Mouse (Mus musculus): ENCODE results near the gene Cops3. TPM values are rescaled to one million over a fixed set of nuclear protein-coding genes. Genes with fewer than 3 reads are reported as not detected.
A peak's percentile ranks its signal among the peaks of the same experiment; 100 is the strongest.

The Cops3 gene
- 205 and 208 TPM in 2 replicates for polyA plus RNA-seq (2015; fragmentation: Nextera tagmentation; extraction: Ambion mirVana)

DNA sequence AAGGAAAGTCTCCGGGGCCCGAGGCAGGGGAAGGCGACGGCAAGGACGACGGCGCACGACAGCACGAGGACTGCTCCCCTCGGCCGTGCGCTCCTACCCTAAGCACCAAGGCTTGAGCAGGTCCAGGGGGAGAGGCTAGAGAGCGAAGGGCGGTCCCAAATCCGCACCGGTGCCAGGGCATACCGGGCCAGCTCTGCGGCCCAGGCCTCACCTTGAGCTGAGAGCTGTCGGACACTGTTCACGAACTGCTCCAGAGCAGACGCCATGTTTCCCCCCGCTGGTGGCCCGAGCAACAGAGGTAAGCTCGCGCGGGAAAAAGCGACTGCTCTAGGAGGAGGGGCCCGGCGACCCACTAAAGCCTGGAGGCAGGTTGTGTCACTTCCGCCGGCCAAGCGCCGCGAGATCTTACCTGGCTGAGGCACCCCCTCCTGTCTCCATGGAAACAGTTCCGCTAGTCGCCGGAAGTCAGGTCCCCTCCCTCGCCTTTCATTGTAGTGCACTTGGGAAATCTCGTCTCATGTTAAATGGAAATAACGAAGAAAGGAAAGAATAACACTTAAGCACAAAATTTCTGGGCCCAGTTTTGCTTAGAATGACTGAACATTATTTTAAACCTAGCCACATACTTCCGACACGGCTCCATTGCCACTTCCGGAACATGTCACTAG, at the start of gene Cops3:
Gene Cops3, minus strand, starts transcription at position 380 of the 668 bp plus-strand sequence.
- Histone ChIP-seq H3K9me3 (no peaks in the 10 kb centered on the region), H3K4me3 (peak within 1 kb of the TSS; percentile 83), H3K36me3 (peaks cover 22% of the 10 kb centered on the region), H3K4me1 (peaks cover 23% of the 10 kb centered on the region), H3K4me2 (replicated peaks) (peak within 1 kb of the TSS; percentile 54), H3K27ac (replicated peaks) (peak within 1 kb of the TSS; percentile 96), H3K9ac (replicated peaks) (peak within 1 kb of the TSS; percentile 85), H3K27me3 (no peaks in the 10 kb centered on the region)
- ATAC-seq (replicated peaks): peak; percentile 97
- under 1% methylated on average over 43 of the region's 43 CpGs for WGBS

DNA sequence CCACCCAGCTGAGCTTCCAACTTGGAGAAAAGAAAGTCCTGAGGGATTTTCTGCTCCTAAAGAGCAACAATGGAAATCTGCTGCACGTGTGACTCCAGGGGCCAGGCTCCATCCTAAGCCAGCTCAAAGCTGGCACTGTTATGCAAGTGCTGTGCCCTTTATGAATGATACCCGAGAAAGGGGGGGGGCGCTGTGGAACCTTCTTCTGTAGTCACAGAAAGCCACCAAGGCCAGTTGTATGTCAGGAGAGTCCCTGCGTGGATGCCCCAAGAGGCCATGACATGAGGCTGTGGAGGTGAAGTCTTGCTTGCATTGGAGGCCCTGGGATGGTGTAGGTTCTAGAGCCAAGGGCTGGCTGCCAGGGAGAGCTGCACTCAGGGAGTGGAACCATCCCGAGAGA, 48.5 kb upstream of the Cops3 start:
- H3K9ac ChIP-seq (replicated peaks): no peak overlapping the region
- no peaks in the 10 kb centered on the region for H3K27me3 ChIP-seq
- H3K27ac ChIP-seq (replicated peaks): no peak overlapping the region
- no peak overlapping the region for H3K4me2 ChIP-seq (replicated peaks)
- no peaks in the 10 kb centered on the region for H3K36me3 ChIP-seq
- no peak overlapping the region for H3K4me3 ChIP-seq
- H3K9me3 ChIP-seq: no peaks in the 10 kb centered on the region
- ATAC-seq (replicated peaks): no peak
- no peaks in the 10 kb centered on the region for H3K4me1 ChIP-seq
- WGBS: 71% methylated on average over 5 of the region's 5 CpGs

DNA sequence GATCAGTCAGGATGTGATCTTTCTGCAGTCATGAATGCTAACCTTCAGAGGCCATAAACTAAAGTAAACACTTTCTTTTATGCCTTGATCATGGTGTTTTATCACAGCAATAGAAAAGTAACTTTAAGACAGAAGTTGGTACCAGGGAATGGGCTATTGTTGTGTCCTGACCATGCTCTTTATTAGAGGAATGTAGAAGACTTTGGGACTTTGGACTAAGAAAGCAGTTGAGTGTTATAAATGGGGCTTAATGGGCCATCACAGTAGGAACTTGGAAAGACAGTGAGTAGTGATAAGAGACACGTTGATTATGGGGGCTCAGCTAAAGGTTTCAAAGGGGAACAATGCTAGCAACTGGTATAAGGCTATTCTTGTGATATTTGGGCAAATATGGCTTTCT, 47.3 kb upstream of the Cops3 start:
- no peak overlapping the region for H3K4me2 ChIP-seq (replicated peaks)
- no peaks in the 10 kb centered on the region for H3K4me1 ChIP-seq
- H3K27me3 ChIP-seq: no peaks in the 10 kb centered on the region
- no peak overlapping the region for H3K27ac ChIP-seq (replicated peaks)
- WGBS: 79% methylated on average over 1 of the region's 1 CpGs
- no peak for ATAC-seq (replicated peaks)
- no peak overlapping the region for H3K9ac ChIP-seq (replicated peaks)
- no peaks in the 10 kb centered on the region for H3K9me3 ChIP-seq
- H3K4me3 ChIP-seq: no peak overlapping the region
- H3K36me3 ChIP-seq: no peaks in the 10 kb centered on the region

- no peak overlapping the region for H3K4me2 ChIP-seq (replicated peaks)
- no peak overlapping the region for H3K9ac ChIP-seq (replicated peaks)
- no peaks in the 10 kb centered on the region for H3K36me3 ChIP-seq
- H3K4me1 ChIP-seq: no peaks in the 10 kb centered on the region
- no peak for ATAC-seq (replicated peaks)
- H3K27ac ChIP-seq (replicated peaks): no peak overlapping the region
- WGBS: 77% methylated on average over 17 of the region's 17 CpGs
- no peak overlapping the region for H3K4me3 ChIP-seq
- H3K27me3 ChIP-seq: no peaks in the 10 kb centered on the region
- H3K9me3 ChIP-seq: no peaks in the 10 kb centered on the region
These were observed 45.8 kb upstream of the Cops3 start for GRCm38 (mm10) chr11:59885217-59885986.

DNA sequence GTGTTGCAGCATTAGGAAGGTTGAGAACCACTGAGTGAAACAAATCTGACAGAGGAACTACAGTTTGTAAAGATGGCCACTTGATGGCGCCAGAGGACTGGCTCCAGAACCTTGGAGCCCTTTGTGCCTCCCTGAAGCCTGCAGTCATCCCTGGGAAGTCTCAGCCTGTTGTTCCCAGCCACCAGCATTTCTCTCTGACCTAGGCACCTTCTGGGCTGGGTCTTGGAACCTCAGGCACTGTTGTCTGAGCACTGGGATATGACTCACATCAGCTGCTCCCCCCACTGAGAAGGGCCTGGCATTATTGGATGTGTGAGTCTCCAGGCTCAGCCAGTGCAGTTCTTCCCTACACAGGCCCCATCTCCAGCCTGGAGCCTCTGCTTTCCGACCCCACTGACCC, 40.4 kb upstream of the Cops3 start:
- H3K9ac ChIP-seq (replicated peaks): peak overlapping the region; percentile 33; the same call in 1 of the 2 replicates
- ATAC-seq (replicated peaks): peak; percentile 83
- WGBS: 30% methylated on average over 2 of the region's 2 CpGs

DNA sequence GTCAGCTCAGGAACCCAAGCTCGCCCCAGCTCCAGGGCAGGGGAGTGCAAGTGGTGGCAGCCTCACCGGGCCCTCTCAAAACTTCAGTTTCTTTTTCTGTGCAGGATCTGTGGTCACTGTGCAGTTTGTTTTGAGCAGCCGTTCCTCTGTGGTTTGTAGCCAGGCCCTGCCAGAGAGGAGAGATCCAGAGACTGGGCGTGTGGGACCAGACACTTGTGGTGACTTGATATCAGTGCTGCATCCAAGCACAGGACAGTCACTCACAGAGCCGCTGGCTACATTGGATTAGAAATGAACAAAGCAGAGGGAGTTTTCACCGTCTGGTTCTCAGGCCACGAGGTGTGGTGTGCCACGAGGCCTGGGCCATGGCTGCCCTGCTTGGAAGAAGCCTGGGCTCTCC, 32.5 kb upstream of the Cops3 start:
- WGBS: 79% methylated on average over 8 of the region's 8 CpGs
- H3K27me3 ChIP-seq: no peaks in the 10 kb centered on the region
- H3K4me3 ChIP-seq: no peak overlapping the region
- no peak for ATAC-seq (replicated peaks)
- H3K9me3 ChIP-seq: no peaks in the 10 kb centered on the region
- 0 out of 2 replicates have a peak, but pooled peaks cover 2% of the 10 kb centered on the region for H3K36me3 ChIP-seq
- H3K4me2 ChIP-seq (replicated peaks): no peak overlapping the region
- no peak overlapping the region for H3K27ac ChIP-seq (replicated peaks)
- no peaks in the 10 kb centered on the region for H3K4me1 ChIP-seq
- no peak overlapping the region for H3K9ac ChIP-seq (replicated peaks)

More for the DNA sequence above, 40.4 kb upstream of the Cops3 start:
- Histone ChIP-seq H3K4me3 (no peak overlapping the region), H3K9me3 (no peaks in the 10 kb centered on the region), H3K27ac (replicated peaks) (peak overlapping the region; percentile 38), H3K36me3 (0 out of 2 replicates have a peak, but pooled peaks cover 2% of the 10 kb centered on the region), H3K4me2 (replicated peaks) (no peak overlapping the region), H3K4me1 (no peaks in the 10 kb centered on the region), H3K27me3 (no peaks in the 10 kb centered on the region)

DNA sequence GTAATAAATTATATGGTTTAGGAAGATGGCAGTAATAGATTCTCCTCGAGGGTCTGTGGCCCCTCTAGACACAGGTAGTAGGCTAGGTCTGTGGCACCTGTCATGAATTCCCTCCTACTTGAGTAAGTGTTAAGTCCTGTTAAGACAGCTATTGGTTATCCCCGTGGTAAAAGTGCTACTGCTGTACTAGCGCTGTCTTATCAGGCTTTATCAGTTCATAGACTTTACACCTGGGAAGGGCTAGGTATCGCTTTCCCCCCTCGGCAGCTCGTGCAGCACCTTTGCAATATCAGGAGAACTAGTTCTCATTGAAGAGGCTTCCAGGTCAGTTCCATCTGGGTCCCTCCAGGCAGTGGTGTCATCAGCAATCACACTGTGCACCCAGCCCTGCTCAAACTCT, 24.7 kb upstream of the Cops3 start:
- H3K27me3 ChIP-seq: no peaks in the 10 kb centered on the region
- no peaks in the 10 kb centered on the region for H3K4me1 ChIP-seq
- H3K4me3 ChIP-seq: no peak overlapping the region
- no peak overlapping the region for H3K9ac ChIP-seq (replicated peaks)
- 0 out of 2 replicates have a peak, but pooled peaks cover 3% of the 10 kb centered on the region for H3K36me3 ChIP-seq
- H3K9me3 ChIP-seq: no peaks in the 10 kb centered on the region
- no peak overlapping the region for H3K4me2 ChIP-seq (replicated peaks)
- ATAC-seq (replicated peaks): no peak
- no peak overlapping the region for H3K27ac ChIP-seq (replicated peaks)
- 93% methylated on average over 6 of the region's 6 CpGs for WGBS

DNA sequence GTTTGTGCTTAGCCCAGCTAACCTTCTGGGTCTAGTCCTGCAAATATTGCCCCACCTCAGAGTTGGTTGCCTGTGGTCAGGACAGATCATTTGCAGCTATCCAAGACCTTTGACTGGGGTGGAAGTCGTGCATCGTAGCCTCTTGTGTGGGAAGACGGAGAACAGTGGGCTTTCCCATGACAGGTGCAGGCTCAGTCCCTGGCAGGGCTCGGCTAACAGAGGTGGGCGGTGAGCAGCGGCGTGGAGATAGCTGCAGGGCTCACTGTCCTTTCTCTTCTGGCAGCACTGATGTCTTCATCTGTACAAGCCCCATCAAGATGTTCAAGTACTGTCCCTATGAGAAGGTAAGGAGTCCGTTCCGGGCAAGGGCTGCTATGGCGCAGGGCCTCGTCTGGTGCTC, 20.8 kb upstream of the Cops3 start:
- Histone ChIP-seq H3K36me3 (0 out of 2 replicates have a peak, but pooled peaks cover 2% of the 10 kb centered on the region), H3K4me2 (replicated peaks) (no peak overlapping the region), H3K9me3 (no peaks in the 10 kb centered on the region), H3K27ac (replicated peaks) (no peak overlapping the region), H3K4me3 (no peak overlapping the region), H3K9ac (replicated peaks) (no peak overlapping the region), H3K4me1 (no peaks in the 10 kb centered on the region), H3K27me3 (no peaks in the 10 kb centered on the region)
- no peak for ATAC-seq (replicated peaks)
- 91% methylated on average over 11 of the region's 11 CpGs for WGBS

DNA sequence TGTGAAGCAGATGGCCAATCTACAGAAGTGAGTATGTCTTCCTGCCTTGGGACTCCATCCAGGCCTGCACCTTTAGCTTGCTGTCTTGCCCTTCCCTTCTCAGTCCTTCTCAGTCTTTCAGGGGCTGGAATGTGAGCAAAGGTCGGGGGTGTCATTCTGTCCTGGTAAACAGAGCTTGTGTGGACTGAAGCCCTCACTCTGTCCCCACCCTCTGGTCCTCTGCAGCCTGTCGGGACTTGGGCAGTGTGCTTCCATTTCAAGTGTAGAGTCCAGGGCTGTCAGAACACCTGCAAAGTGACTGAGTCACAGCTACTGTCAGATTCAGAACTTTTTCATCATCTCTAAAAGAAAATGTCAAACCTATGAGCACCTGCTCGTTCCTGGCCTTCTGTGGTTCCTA, 13.2 kb upstream of the Cops3 start:
- no peak overlapping the region for H3K4me2 ChIP-seq (replicated peaks)
- no peaks in the 10 kb centered on the region for H3K9me3 ChIP-seq
- ATAC-seq (replicated peaks): no peak
- no peaks in the 10 kb centered on the region for H3K27me3 ChIP-seq
- peaks cover 16% of the 10 kb centered on the region for H3K4me1 ChIP-seq
- no peak overlapping the region for H3K9ac ChIP-seq (replicated peaks)
- H3K27ac ChIP-seq (replicated peaks): no peak overlapping the region
- 82% methylated on average over 3 of the region's 3 CpGs for WGBS
- no peaks in the 10 kb centered on the region for H3K36me3 ChIP-seq
- no peak overlapping the region for H3K4me3 ChIP-seq

GRCm38 (mm10) chr11:59847891-59848884, 8.6 kb upstream of the Cops3 start:
- Histone ChIP-seq H3K27ac (replicated peaks) (peak overlapping the region; percentile 82), H3K4me1 (peaks cover 19% of the 10 kb centered on the region), H3K36me3 (no peaks in the 10 kb centered on the region), H3K9ac (replicated peaks) (peak overlapping the region; percentile 92), H3K27me3 (no peaks in the 10 kb centered on the region), H3K9me3 (no peaks in the 10 kb centered on the region), H3K4me2 (replicated peaks) (peak overlapping the region; percentile 86), H3K4me3 (peak overlapping the region; percentile 77)
- peak; percentile 92 for ATAC-seq (replicated peaks)
- WGBS: 0% methylated on average over 69 of the region's 69 CpGs

GRCm38 (mm10) chr11:59847131-59847530, 7.5 kb upstream of the Cops3 start:
- Histone ChIP-seq H3K9ac (replicated peaks) (no peak overlapping the region), H3K27me3 (no peaks in the 10 kb centered on the region), H3K4me1 (peaks cover 19% of the 10 kb centered on the region), H3K4me3 (peak overlapping the region; percentile 77), H3K4me2 (replicated peaks) (peak overlapping the region; percentile 86; the same call in 1 of the 2 replicates), H3K36me3 (no peaks in the 10 kb centered on the region), H3K9me3 (no peaks in the 10 kb centered on the region), H3K27ac (replicated peaks) (no peak overlapping the region)
- 4% methylated on average over 2 of the region's 2 CpGs for WGBS
- ATAC-seq (replicated peaks): no peak
